Mouse (Mus musculus) cortical plate, adult 2 months (tissue): Measurements from ENCODE around the gene Gm11492. TPM values are rescaled to one million over a fixed set of nuclear protein-coding genes. Genes with fewer than 3 reads are reported as not detected.

ENCODE experiments used
- H3K27ac ChIP-seq: fragments of 200-500 bp; 2 replicates; pipeline ENCODE4 v1.5.1; 2012; ENCODE audit warnings: low read length, control low read depth, inconsistent platforms; ENCODE audit not compliant: insufficient read depth
- H3K4me1 ChIP-seq: fragments of 200-500 bp; 2 replicates; pipeline ENCODE4 v1.6.1; 2011; ENCODE audit warnings: low read length; ENCODE audit not compliant: control insufficient read depth, insufficient read depth
- H3K4me3 ChIP-seq: fragments of 200-500 bp; 2 replicates; pipeline ENCODE4 v1.5.1; 2011; ENCODE audit warnings: mild to moderate bottlenecking, low read length, control low read depth; ENCODE audit not compliant: insufficient read depth
- CTCF ChIP-seq: fragments of 200-500 bp; IDR thresholded peaks from 2 replicates; pipeline ENCODE4 v1.5.1; 2011; ENCODE audit warnings: mild to moderate bottlenecking, control low read depth, low read length; ENCODE audit not compliant: insufficient read depth; ENCODE audit errors: extremely low read depth
- POLR2A ChIP-seq: fragments of 200-500 bp; IDR thresholded peaks from 2 replicates; pipeline ENCODE4 v1.6.1; 2011; ENCODE audit warnings: mild to moderate bottlenecking, low read length, control low read depth; ENCODE audit not compliant: insufficient read depth; ENCODE audit errors: extremely low read depth
- polyA plus RNA-seq: library from polyadenylated mRNA; depleted of rRNA; stranded (reverse); fragments of >200 nt; gene quantifications from 2 replicates; pipeline ENCODE4 v1.2.3, GENCODE M21; 2012; rRNA removed

Gene Gm11492
- polyA plus RNA-seq, 1 experiment, result 0.06 TPM

GRCm38 (mm10) chr11:87615952-87616351 is 49.5 kb downstream of the Gm11492 start:
- TF ChIP-seq POLR2A (no peak), CTCF (no peak)
- no peak overlapping the region for H3K4me3 ChIP-seq
- no peak overlapping the region for H3K27ac ChIP-seq
- peaks cover 7% of the 10 kb centered on the region for H3K4me1 ChIP-seq

GRCm38 (mm10) chr11:87616790-87617474 is 50.5 kb downstream of the Gm11492 start, which contains the start of gene Hsf5:
Gene Hsf5 (plus strand): TSS chr11:87617164.
- no peak within 1 kb of the TSS for H3K27ac ChIP-seq
- TF ChIP-seq POLR2A, result no peak
- no peak for TF ChIP-seq CTCF
- no peak within 1 kb of the TSS for H3K4me3 ChIP-seq
- H3K4me1 ChIP-seq, result peaks cover 4% of the 10 kb centered on the region; the same call in 1 of the 2 replicates

- no peak for TF ChIP-seq POLR2A
- TF ChIP-seq CTCF, result no peak
- Histone ChIP-seq H3K4me3 (no peak overlapping the region), H3K4me1 (peaks cover 3% of the 10 kb centered on the region; the same call in 1 of the 2 replicates), H3K27ac (no peak overlapping the region)
Observed at GRCm38 (mm10) chr11:87617606-87618005, 51.2 kb downstream of the Gm11492 start.

Other genes with a start within 250 kb of the Gm11492 start
- 63.1 and 76.8 TPM in 2 replicates for gene Ppm1e, start 207.6 kb upstream of the Gm11492 start, polyA plus RNA-seq
- gene Rad51c, start 161.7 kb upstream of the Gm11492 start, polyA plus RNA-seq, result 3.0 and 3.3 TPM in 2 replicates
- gene Tex14, start 161.6 kb upstream of the Gm11492 start, polyA plus RNA-seq, result 0.26 and 0.48 TPM in 2 replicates
- 424 and 429 TPM in 2 replicates for gene Sept4, start 2.2 kb downstream of the Gm11492 start, polyA plus RNA-seq
- 46.0 and 47.0 TPM in 2 replicates for gene Mtmr4, start 25.5 kb downstream of the Gm11492 start, polyA plus RNA-seq
- gene Hsf5, start 50.5 kb downstream of the Gm11492 start, polyA plus RNA-seq, result 0.40 and 0.42 TPM in 2 replicates
- 1.9 and 2.1 TPM in 2 replicates for gene Rnf43, start 96.1 kb downstream of the Gm11492 start, polyA plus RNA-seq
- gene Supt4a, start 170.9 kb downstream of the Gm11492 start, polyA plus RNA-seq, result 153 and 154 TPM in 2 replicates
- gene Tspoap1, start 193.9 kb downstream of the Gm11492 start, polyA plus RNA-seq, result 269 and 297 TPM in 2 replicates
- 0.06 TPM in 1 of 2 replicates, not detected in the other for gene Mpo, start 226.9 kb downstream of the Gm11492 start, polyA plus RNA-seq